Mouse (Mus musculus): ENCODE measurements around the gene Icos. TPM values are rescaled to one million over a fixed set of nuclear protein-coding genes. Genes with fewer than 3 reads are reported as not detected.

The Icos gene
- total RNA-seq (2021): under 1 TPM in 1 of 2 experiments, not detected in 1; 0.31 TPM
- long read RNA-seq, experiment 1: 0 reads
- long read RNA-seq, experiment 2: 0 reads

DNA sequence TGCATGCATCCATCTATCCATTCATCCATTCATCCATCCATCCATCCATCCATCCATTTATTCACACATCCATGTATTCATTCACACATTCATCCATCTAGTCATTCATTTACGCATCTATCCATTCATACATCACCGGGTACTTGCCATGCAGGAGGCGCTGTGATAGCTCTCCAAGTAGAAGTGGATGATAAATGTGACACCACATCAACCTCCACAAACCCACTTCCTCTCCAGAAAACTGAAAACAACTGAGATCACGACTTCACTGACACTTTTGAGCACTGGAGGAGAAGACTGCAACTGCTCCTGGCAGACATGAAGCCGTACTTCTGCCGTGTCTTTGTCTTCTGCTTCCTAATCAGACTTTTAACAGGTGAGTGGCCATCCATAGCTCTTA lies at the start of gene Icos:
Gene Icos (plus strand): TSS at position 287 of the 400 bp plus-strand sequence.
- no peak for DNase-seq (ENCODE audit: low spot score in 2 of 2)
- intact Hi-C loops (cut with DNase I): no loop called here

DNA sequence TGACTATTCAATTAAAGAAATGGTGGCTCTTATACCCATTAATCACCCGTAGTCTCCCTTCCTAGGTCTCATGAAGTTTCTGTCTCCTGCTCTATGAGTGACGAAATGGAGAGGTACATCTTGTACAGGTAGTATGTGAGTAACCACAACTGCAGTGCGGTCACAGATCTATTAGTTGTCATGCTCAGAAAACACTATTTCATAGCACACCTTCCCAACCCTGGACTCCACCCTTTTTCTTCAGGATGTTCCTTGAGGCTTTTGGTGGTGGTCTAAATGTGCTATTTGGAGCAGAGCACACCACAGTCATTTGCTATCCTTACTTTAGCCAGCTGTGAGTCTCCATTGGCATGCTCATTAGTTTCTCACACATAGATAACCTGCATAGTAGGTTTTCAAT lies 48.7 kb upstream of the Icos start:
- intact Hi-C loops (cut with DNase I): no loop called here

DNA sequence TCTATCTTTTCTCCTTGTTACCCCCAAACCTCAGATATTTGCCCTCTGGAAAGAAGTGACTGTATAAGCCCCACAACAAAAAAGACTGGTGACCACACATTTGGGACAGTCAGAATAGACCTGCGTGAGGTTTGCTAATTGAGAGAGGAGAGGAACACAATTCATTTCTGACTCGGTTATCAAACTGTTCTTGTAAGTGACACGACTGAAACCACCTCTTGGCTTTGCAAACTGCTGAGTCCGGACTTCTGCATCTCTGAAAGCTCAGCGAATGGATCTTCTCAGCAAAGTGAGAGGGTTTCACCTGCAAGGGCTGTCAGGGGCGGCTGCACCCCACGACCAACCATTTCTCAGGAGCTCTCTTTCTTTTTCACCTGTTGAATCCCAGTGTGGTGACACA lies 47.3 kb upstream of the Icos start:
- intact Hi-C loops (cut with DNase I): no loop called here
- no peak for DNase-seq (ENCODE audit: low spot score in 2 of 2)

More for the DNA sequence above, 48.7 kb upstream of the Icos start:
- DNase-seq (ENCODE audit: low spot score in 2 of 2): no peak

DNA sequence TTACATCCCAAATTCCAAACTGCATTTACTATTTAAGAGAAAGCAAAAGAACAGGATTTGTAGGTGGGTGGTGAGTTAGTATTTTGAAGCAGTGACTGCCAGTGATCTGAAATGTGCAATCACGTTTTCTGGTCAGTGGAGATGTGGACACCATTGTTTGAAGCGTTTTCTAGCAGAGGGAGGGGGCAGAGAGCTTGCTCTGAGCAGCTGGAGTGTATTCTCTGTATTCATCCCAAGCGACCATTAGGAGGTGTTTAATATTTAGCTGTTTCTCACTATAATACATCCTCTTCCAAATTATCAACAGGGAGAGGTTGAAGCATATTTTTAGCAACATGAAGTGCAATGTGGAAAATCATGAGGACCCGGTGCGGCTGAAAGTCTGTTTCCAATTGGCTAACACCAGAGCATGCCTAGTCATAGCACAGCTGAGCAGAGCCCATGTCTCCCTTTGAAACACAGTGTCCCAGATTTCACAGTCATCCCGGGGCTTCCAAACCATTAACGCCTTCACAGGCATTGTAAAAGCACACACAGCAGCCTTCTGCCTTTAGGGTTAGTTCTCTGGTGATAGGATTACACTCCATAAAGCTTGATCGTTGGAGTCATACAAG lies 41.7 kb upstream of the Icos start:
- peak in 1 of 2 experiments; percentile 62 for DNase-seq (ENCODE audit: low spot score in 2 of 2)
- intact Hi-C loops (cut with DNase I): no loop called here

DNA sequence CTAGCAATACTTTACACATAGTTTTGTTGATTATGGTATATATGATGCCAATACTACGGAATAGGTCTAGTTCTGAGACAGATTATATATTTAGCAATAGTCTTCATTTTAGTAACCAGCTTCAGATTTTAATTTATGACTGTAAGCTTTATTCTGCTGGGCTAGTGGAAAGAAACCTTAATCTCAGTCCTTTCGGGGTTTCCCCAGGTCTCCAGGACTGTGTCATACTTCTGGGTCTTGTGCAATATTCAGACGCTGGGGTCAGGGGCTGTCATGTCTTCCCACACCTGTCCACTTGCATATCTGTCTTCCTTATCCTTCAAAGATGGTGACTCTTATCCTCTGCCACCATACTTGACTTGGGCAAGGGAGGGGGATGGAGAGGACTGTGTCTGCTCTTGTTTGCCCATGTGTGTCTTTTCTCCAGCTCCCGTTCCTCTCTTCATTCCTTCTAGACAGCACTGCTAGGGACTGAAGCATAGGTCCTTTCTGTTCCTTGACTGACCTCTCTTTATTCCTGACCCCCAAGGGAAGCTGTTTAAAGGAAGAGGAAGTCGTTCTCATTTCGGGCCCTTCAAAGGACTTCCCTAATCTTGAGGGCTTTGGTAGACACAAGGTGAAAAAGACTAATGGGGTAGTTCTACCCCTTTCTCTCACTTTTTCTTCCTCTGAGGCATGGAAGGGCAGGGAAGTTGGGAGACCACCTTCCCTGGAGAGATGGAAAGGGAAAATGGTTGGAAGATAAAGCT lies 40.6 kb upstream of the Icos start:
- DNase-seq (ENCODE audit: low spot score in 2 of 2): no peak

DNA sequence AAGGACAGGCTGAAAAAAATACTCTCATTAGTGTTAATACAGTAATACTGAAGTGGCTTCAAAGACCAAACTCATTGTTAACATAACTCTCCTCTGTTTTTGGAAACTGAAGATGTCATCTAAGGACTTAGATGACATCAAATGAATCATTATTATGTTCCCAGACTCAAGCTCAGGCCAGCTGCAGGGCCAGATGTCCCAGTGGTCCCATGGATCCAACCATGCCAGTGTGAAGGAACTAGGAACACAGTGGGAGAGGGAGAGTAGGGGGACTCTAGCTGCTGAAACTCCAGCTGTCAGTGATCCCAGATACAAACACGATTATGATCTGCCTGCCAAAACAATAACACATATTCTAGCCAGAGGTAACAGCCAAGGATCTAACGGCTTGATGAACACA lies 39.5 kb upstream of the Icos start:
- no peak for DNase-seq (ENCODE audit: low spot score in 2 of 2)
- intact Hi-C loops (cut with DNase I): no loop called here

More for the DNA sequence above, 40.6 kb upstream of the Icos start:
- intact Hi-C loops (cut with DNase I): no loop called here

DNA sequence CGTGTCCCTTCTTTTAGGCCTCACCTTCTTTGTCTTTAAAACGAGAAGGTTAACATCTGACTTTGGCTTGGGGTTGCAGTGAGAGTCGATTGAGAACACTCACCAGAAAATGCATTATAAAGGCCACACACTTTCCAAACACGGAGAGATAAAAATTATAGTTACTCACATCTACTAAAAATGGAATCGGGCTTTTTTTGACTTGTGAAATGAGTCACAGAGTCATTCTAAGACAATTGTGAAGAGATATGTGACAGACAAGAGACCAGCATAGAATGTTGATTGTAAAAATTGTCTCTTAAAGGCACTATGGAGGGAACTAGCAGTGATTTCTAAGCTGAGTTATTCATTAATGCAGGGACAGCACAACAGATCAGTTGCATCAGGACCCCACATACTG lies 38.8 kb upstream of the Icos start:
- DNase-seq (ENCODE audit: low spot score in 2 of 2): no peak
- intact Hi-C loops (cut with DNase I): no loop called here

DNA sequence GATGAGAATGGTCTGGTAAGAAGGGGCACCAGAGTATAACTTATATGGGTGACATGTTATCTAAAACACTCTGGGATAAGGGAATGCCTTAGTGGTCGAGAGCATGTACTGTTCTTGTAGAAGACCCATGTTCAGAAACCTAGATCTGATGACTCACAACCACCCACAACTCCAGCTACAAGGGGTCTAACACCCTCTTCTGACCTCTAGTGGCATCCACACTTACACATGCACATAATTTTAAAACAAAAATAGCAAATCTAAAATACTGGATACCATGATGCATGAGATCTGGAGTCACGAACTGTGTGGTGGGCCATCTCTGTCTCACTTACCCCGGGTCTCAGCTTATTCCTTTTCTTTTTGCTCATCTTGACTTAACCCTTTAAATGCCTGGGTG lies 37.7 kb upstream of the Icos start:
- DNase-seq (ENCODE audit: low spot score in 2 of 2): no peak
- intact Hi-C loops (cut with DNase I): no loop called here

DNA sequence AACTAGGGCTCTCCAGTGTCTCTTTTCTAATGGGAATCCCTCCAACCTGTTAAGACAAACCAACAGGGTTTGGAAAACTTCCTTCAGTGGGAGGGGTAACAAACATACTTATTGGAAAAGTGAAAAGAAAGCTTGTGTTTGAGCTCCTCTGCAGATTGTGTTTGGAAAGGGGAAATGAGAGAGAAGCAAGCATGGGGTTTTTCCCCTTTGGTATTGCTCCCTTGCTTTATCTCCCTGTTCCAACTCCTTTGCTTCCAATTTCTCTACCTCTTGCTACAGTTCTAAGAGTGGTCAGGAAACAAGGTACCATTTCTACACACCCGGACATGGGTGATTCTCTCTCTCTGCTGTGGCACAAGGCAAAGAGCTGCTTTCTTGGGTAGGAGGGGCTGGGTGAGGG lies 37.1 kb upstream of the Icos start:
- intact Hi-C loops (cut with DNase I): no loop called here
- DNase-seq (ENCODE audit: low spot score in 2 of 2): no peak

DNA sequence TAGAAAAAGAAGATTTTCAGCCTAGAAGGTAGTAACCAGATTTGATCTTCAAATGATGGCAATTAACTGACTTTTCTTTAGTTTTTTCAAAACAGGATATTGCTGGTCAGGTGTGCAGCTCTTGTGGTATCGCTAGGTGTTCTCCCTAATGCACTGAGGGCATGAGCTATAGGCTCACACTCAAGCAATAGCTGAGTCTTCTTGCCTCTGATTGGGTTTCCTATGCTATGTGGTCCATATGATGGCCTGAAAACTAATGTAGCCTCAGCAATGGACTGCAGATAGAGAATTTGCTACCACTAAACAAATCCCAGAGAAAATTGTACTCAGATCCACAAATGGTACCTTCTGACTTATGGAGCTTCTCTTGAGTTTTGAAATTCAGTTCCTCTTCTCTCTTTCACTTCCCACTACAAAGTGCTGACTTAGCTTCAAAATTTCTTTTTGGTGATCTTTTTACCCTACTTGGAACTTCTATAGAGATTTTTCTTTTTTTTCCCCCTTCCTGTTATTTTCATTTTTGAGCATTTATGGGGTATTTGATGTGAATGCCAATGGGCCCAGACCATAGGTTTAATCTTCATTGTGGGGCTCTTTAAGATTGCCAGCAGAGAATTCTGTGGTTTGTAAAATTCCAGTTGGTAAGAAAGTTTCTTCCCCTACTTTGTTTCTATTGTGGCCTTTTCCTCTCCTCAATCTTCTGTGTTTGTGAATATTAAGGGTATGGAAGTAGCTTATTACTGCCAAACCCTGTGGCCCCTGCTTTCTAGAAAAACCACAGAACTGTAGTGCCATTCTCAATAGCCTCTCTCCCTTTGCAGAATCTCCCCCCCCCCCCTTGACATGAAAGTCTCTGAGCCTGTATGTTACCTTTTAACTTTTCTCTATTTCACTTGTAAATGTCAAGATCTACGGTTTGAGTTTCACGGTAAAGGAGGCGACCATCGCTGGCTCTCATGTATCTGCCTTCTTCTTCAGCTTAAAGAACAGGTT lies 36.4 kb upstream of the Icos start:
- no peak for DNase-seq (ENCODE audit: low spot score in 2 of 2)
- intact Hi-C loops (cut with DNase I): no loop called here

DNA sequence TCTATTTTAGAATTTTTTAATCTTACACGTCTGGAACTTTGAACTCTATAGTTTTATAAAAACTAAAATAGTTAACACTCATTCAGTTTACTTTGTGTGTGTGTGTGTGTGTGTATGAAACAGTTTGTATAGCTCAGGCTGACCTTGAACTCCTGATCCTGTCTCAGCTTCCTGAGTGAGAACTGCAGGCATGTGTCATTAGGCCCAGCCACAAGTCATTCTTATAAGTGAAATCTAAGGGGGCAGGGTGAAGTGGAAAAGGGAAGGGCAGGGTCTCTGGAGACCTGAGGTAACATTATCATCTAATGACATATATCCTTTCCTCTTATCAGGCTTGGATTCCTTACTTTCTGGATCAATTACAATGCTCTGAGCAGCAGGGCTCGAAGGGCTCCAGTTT lies 34.8 kb upstream of the Icos start:
- DNase-seq (ENCODE audit: low spot score in 2 of 2): no peak
- intact Hi-C loops (cut with DNase I): no loop called here

DNA sequence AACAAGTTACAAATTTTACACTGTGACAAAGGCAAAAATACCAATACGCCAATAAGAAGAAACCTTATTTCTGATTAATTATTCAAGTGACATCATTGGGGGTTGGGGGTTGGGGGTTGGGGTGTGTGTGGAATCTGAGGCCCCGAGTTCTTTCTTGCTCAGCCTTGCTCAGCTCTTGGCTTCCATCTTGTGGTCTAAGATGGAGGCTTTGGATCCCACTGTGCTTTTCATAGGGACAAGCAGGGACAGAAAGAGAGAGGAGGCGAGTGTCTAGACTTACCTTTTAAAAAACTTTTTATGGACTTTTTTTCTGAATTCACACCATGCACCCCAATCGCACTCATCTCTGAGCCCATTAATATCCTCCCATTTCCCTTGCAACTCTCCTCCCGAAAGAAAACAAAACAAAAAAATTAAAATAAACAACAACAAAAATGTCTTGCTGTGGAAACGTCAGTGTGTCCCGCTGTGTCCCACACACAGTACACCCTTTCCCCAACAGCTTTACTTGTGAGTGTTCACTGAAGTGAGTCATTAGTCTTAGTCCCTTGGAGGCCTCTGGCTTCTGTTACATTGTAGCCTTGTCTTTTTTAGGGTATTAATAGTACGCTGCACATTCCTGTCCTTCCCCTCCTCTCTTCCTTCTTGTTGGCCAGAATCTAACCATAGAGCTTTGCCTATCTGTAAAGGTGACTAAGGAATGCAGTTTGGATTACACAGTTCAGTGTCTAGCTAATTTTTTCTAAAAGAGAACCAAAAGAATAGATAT lies 31.9 kb upstream of the Icos start:
- intact Hi-C loops (cut with DNase I): no loop called here
- no peak for DNase-seq (ENCODE audit: low spot score in 2 of 2)

DNA sequence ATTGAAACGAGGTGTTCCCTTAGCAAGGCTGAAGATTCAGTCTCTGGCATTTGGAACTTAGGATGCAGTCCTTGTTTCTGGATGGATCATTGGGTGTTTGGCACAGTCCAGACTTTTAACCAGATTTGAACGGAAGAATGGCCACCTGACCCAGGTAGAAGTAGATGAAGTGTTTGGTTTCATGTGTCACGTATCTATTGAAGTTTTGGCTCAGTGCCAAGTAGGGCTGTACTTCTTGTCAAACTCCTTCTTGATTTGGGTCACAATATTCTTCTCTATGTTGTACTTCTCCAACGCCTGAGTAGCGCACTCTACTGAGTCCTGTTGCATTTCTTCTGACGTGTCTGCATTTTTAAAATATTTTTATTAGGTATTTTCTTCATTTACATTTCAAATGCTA lies 29.6 kb upstream of the Icos start:
- intact Hi-C loops (cut with DNase I): no loop called here
- no peak for DNase-seq (ENCODE audit: low spot score in 2 of 2)

DNA sequence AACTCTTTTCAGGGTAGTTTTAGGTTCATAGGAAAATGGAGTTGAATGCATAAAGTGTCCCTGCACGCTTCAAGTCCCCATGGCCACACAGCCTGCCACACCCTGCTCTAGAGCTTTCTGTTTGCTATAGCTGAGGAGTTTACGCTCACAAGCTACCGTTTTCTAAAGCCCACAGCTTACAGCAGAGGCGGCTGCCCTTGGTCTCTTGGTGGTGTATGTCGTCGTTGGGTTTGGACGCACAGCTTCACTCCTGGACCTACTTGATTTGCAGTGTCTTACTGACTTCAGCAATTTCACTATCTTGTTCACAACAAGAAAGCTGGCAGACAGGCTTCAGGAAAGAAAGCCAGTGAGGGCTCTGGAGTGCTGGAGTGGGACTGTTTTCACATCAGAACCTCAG lies 24.8 kb upstream of the Icos start:
- no peak for DNase-seq (ENCODE audit: low spot score in 2 of 2)
- intact Hi-C loops (cut with DNase I): loop anchor here (5.0 to 10.0 kb wide), 2 partner anchors 86 to 388 kb away; partner anchors contain the start of gene Raph1

DNA sequence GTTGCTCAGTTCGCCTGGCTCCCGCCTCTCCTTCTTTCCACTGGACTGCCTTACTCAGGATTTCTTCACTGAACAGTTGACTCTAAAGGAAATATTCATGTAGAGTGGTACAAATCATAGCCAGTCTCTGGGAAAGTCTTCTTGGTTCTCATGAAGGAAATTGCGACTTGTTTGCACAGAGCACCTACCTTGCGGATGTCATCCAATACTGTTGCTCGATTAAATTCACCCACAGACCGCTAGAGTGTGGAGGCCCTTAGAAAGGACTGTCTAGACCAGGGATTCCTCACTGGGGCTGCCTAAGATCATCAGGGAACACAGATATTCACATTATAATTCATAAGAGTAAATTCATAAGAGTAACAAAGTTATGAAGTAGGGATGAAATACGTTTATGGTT lies 24.0 kb upstream of the Icos start:
- intact Hi-C loops (cut with DNase I): loop anchor here (5.0 to 10.0 kb wide), 2 partner anchors 86 to 389 kb away; partner anchors contain the start of gene Raph1
- no peak for DNase-seq (ENCODE audit: low spot score in 2 of 2)

DNA sequence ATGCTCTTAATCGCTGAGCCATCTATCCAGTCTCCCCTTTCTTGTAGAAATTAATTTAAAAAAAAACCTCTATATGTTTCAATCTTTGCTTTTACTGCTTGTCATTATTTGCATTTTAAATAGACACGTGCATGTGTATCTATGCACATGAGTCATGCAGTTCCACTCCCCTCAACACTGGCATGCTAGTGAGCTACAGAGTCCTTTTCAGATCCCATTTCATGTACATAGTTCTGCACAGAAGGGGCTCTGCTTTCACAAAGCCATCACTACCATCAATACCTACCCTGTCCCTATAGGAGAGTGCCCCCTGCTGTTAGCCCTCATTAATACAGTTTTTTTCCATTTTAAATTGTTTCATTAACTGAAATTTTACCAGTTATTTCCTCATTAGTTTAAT lies 23.0 kb upstream of the Icos start:
- intact Hi-C loops (cut with DNase I): loop anchor here (5.0 to 10.0 kb wide), 2 partner anchors 87 to 390 kb away; partner anchors contain the start of gene Raph1
- DNase-seq (ENCODE audit: low spot score in 2 of 2): peak in 1 of 2 experiments; percentile 34

DNA sequence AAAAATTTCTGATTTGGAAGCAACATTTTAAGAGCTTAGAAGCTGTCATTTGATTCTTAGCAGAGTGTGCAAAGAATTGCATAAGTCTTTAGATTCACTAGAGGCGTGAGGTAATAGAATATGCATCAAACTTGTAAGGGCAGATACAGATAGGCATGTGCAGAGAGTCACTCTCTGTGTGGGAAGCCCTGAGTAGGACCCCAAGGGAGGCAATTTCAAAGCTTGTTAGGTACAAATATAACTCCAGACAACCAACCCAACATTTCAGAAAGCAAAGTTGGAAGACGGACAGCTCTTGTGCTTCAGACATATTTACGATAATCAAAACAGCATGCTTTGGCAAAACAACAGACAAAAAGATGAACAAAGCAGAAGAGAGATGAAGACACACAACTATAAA lies 22.5 kb upstream of the Icos start:
- no peak for DNase-seq (ENCODE audit: low spot score in 2 of 2)
- intact Hi-C loops (cut with DNase I): loop anchor here (10.0 kb wide), 1 partner anchor 390 kb away; the partner anchor contains the start of gene Raph1

DNA sequence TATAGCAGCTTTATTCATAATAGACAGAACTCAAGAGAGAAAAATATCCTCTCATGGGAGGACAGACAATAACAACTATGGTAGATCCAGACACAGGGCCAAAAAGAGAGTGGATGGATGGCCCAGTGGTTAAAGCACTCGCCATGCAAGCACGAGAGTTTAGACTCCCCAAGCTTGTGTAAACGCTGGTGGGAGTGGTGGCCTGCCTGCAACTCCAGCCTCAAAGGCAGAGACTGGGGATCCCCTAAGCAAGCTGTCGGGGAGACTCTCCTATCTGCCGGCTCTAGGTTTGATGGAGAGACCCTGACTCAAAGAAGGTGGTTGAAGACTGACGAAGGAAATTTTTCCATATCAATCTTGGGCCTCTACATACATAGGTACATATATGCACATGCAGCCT lies 21.5 kb upstream of the Icos start:
- intact Hi-C loops (cut with DNase I): loop anchor here (10.0 kb wide), 1 partner anchor 391 kb away; the partner anchor contains the start of gene Raph1
- DNase-seq (ENCODE audit: low spot score in 2 of 2): no peak

DNA sequence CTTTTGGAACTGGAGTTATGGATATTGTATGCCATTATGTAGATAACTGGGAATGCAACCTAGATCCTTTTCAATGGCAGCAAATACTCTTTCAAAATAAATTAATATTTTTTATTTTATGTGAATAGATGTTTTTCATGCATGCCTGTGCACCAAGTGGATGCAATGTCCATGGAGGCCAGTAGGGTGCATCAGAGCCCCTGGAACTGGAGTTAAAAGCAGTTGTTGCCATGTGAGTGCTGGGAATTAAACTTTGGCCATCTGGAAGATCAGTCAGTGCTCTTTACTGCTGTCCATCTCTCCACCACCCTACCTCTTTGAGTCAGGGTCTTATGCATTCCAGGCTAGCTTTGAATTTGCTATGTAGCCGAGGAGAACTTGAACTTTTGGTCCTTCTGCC lies 19.4 kb upstream of the Icos start:
- intact Hi-C loops (cut with DNase I): loop anchor here (10.0 kb wide), 1 partner anchor 393 kb away; the partner anchor contains the start of gene Raph1
- no peak for DNase-seq (ENCODE audit: low spot score in 2 of 2)
